Mouse (Mus musculus): Measurements from ENCODE around the gene Lrp5. TPM values are rescaled to one million over a fixed set of nuclear protein-coding genes. Genes with fewer than 3 reads are reported as not detected.

Lrp5 gene
- total and polyA plus RNA-seq, 3 experiments: 16.1 to 31.9 TPM; not detected in 1

DNA sequence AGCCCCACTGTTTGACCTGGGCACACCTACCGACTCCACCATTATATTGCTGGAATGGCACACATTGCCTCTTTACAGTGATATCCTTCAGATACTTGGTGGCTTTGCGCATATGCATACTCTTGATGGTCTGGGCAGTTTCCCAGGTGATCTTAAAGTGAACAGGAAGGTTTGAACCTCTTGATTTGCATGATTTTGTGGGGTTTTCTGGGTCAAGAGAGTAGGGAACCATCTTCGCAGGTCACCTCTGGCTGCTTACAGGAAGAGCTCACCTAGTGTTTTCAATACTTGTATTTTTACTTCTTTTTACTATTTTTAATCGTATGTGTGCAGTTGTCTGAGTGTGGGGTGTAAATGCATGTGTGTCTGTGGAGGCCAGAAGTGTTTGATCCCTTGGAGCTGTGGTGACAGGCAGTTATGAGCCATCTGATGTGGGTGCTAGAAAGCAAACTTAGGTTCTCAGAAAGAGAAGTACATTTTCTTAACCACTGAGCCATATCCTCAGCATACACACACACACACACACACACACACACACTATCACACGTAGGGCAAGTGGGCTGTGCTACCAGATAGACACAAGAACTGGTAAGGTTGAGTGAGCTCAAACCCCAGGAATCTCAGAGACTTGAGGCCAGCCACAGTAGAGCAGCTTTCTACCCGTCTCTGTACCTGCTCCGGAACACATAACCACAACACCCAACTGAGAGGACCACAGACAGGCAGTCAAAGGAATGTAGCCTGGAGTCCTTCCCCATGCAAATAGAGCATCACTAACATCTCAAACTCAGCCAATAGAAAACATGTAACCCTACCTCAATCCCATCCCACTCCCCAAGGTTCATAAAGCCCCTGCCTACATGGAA is 44.6 kb upstream of the Lrp5 start:
- H3K4me1 ChIP-seq (ENCODE audit: control insufficient read depth in 1 of 2, insufficient read depth in 2 of 2, low read length in 2 of 2): no peaks in the 10 kb centered on the region
- no peaks in the 10 kb centered on the region for H3K79me2 ChIP-seq (ENCODE audit: control insufficient read depth, insufficient read depth, low read length, poor library complexity)
- no peak overlapping the region for H3K4me3 ChIP-seq (ENCODE audit: control insufficient read depth in 1 of 2, insufficient read depth in 1 of 2, low read depth in 2 of 2, low read length in 2 of 2)
- TF ChIP-seq UBTF (IDR thresholded peaks at IDR 0.05; ENCODE audit: borderline replicate concordance, insufficient read depth, low read depth, low read length) (no peak), RAD21 (IDR thresholded peaks at IDR 0.05; ENCODE audit: low read depth, low read length) (no peak), ETS1 (IDR thresholded peaks at IDR 0.05; ENCODE audit: low read depth, low read length) (no peak), MAX (IDR thresholded peaks at IDR 0.05; ENCODE audit: low read length) (no peak), BHLHE40 (IDR thresholded peaks at IDR 0.05; ENCODE audit: borderline replicate concordance, low read depth, low read length) (no peak), MXI1 (IDR thresholded peaks at IDR 0.05; ENCODE audit: low read depth, low read length) (no peak), POLR2A (IDR thresholded peaks at IDR 0.05; ENCODE audit: control insufficient read depth in 1 of 2, insufficient read depth in 1 of 2, low read depth in 1 of 2, low read length in 2 of 2, poor library complexity in 1 of 2) (no peak), USF1 (IDR thresholded peaks at IDR 0.05; ENCODE audit: low read depth, low read length) (no peak), ELF1 (IDR thresholded peaks at IDR 0.05; ENCODE audit: low read depth, low read length) (no peak), TBP (IDR thresholded peaks at IDR 0.05; ENCODE audit: low read depth, low read length) (no peak), MYC (IDR thresholded peaks at IDR 0.05; ENCODE audit: low read depth, low read length) (no peak)
- no peaks in the 10 kb centered on the region for H3K9me3 ChIP-seq (replicated peaks; ENCODE audit: insufficient read depth, low read length)
- DNase-seq (ENCODE audit: low read depth, low spot score): no peak
- no peak overlapping the region for H3K27ac ChIP-seq (ENCODE audit: control insufficient read depth, low read depth, low read length)
- no peaks in the 10 kb centered on the region for H3K36me3 ChIP-seq (ENCODE audit: control insufficient read depth in 1 of 2, insufficient read depth in 2 of 2, low read length in 2 of 2)
- H3K27me3 ChIP-seq (ENCODE audit: control insufficient read depth in 1 of 2, insufficient read depth in 2 of 2, low read length in 2 of 2): no peaks in the 10 kb centered on the region
- H3K9ac ChIP-seq (ENCODE audit: control insufficient read depth, low read depth, low read length, poor library complexity, severe bottlenecking): no peak overlapping the region

DNA sequence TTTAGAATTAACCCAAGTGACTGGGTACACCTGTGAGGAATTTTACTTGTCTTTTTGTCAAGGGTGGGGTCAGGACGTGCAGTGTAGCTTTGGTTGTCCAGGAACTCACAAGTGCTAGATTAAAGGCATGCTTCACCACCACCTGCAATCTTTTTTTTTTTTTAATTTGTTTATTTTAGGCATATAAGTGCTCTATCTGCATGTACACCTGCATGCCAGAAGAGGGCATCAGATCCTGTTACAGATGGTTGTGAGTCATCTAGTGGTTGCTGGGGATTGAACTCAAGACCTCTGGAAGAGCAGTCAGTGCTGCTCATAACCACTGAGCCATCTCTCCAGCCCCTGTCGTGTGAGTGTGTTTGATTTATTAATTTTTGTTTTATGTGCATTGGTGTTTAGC is 42.5 kb upstream of the Lrp5 start:
- H3K36me3 ChIP-seq (ENCODE audit: control insufficient read depth in 1 of 2, insufficient read depth in 2 of 2, low read length in 2 of 2): no peaks in the 10 kb centered on the region
- no peak overlapping the region for H3K9ac ChIP-seq (ENCODE audit: control insufficient read depth, low read depth, low read length, poor library complexity, severe bottlenecking)
- H3K4me1 ChIP-seq (ENCODE audit: control insufficient read depth in 1 of 2, insufficient read depth in 2 of 2, low read length in 2 of 2): no peaks in the 10 kb centered on the region
- H3K4me3 ChIP-seq (ENCODE audit: control insufficient read depth in 1 of 2, insufficient read depth in 1 of 2, low read depth in 2 of 2, low read length in 2 of 2): no peak overlapping the region
- no peaks in the 10 kb centered on the region for H3K27me3 ChIP-seq (ENCODE audit: control insufficient read depth in 1 of 2, insufficient read depth in 2 of 2, low read length in 2 of 2)
- H3K79me2 ChIP-seq (ENCODE audit: control insufficient read depth, insufficient read depth, low read length, poor library complexity): no peaks in the 10 kb centered on the region
- H3K9me3 ChIP-seq (replicated peaks; ENCODE audit: insufficient read depth, low read length): no peaks in the 10 kb centered on the region
- no peak overlapping the region for H3K27ac ChIP-seq (ENCODE audit: control insufficient read depth, low read depth, low read length)
- TF ChIP-seq ZNF384 (IDR thresholded peaks at IDR 0.05; ENCODE audit: low read depth, low read length): peak; percentile 72; the same call in 1 of the 2 replicates
- no peak for TF ChIP-seq BHLHE40 (IDR thresholded peaks at IDR 0.05; ENCODE audit: borderline replicate concordance, low read depth, low read length)
- peak; percentile 22 for TF ChIP-seq RAD21 (IDR thresholded peaks at IDR 0.05; ENCODE audit: low read depth, low read length)
- no peak for TF ChIP-seq MYC (IDR thresholded peaks at IDR 0.05; ENCODE audit: low read depth, low read length)
- TF ChIP-seq POLR2A (IDR thresholded peaks at IDR 0.05; ENCODE audit: control insufficient read depth in 1 of 2, insufficient read depth in 1 of 2, low read depth in 1 of 2, low read length in 2 of 2, poor library complexity in 1 of 2): no peak
- TF ChIP-seq JUND (IDR thresholded peaks at IDR 0.05; ENCODE audit: low read depth, low read length): no peak
- peak in 2 of 3 experiments; percentile 18 to 48; a peak in 3 of 6 replicates for TF ChIP-seq CTCF (IDR thresholded peaks at IDR 0.05 in 2 of 3, conservative IDR thresholded peaks at IDR 0.05 in 1 of 3; ENCODE audit: control insufficient read depth in 1 of 3, insufficient read depth in 1 of 3, low read depth in 2 of 3, low read length in 3 of 3, poor library complexity in 1 of 3, severe bottlenecking in 1 of 3)
- no peak for TF ChIP-seq CHD1 (IDR thresholded peaks at IDR 0.05; ENCODE audit: low read depth, low read length)
- peak; percentile 47 for TF ChIP-seq SMC3 (IDR thresholded peaks at IDR 0.05; ENCODE audit: low read depth, low read length)
- no peak for TF ChIP-seq NELFE (IDR thresholded peaks at IDR 0.05; ENCODE audit: low read depth, low read length)
- peak; percentile 49 for DNase-seq (ENCODE audit: low read depth, low spot score)

Data from MEL (cell line).